Mouse (Mus musculus) MEL (cell line): Measurements from ENCODE around the gene Bcap31. TPM values are rescaled to one million over a fixed set of nuclear protein-coding genes. Genes with fewer than 3 reads are reported as not detected.

Source experiments
- DNase-seq: peaks from one replicate; pipeline ENCODE4 v3.0.0; 2011; ENCODE audit warnings: low read depth, low spot score
- H3K27ac ChIP-seq: 2 replicates; pipeline ENCODE4 v1.5.1; 2012; ENCODE audit warnings: low read depth, mild to moderate bottlenecking, control low read depth, low read length, moderate library complexity; ENCODE audit not compliant: control insufficient read depth
- H3K27me3 ChIP-seq, 2 experiments: fragments of 150-350 bp in 1 of 2; sonication (generic) in 1 of 2; 2 replicates each; pipeline ENCODE4 v1.6.1; 2012; ENCODE audit warnings: low read length in 2 of 2, mild to moderate bottlenecking in 2 of 2, improper control_type of control experiment in 1 of 2, moderate library complexity in 1 of 2; ENCODE audit not compliant: insufficient read depth in 2 of 2, control insufficient read depth in 1 of 2
- H3K36me3 ChIP-seq, 2 experiments: 2 replicates each; pipeline ENCODE4 v1.6.1; 2012 to 2014; ENCODE audit warnings: low read length in 2 of 2, improper control_type of control experiment in 1 of 2, inconsistent platforms in 1 of 2, mild to moderate bottlenecking in 1 of 2; ENCODE audit not compliant: insufficient read depth in 2 of 2, control insufficient read depth in 1 of 2
- H3K4me1 ChIP-seq, 2 experiments: fragments of 150-350 bp in 1 of 2; sonication (generic) in 1 of 2; 2 replicates each; pipeline ENCODE4 v1.6.1; 2012; ENCODE audit warnings: low read length in 2 of 2, improper control_type of control experiment in 1 of 2, mild to moderate bottlenecking in 1 of 2; ENCODE audit not compliant: insufficient read depth in 2 of 2, control insufficient read depth in 1 of 2
- H3K4me3 ChIP-seq, 2 experiments: fragments of 150-350 bp in 1 of 2; sonication (generic) in 1 of 2; 2 replicates each; pipeline ENCODE4 v1.5.1; 2012; ENCODE audit warnings: low read depth in 2 of 2, low read length in 2 of 2, mild to moderate bottlenecking in 2 of 2, moderate library complexity in 2 of 2, control low read depth in 1 of 2, improper control_type of control experiment in 1 of 2; ENCODE audit not compliant: control insufficient read depth in 1 of 2, insufficient read depth in 1 of 2
- H3K79me2 ChIP-seq: 2 replicates; pipeline ENCODE4 v1.6.1; 2012; ENCODE audit warnings: mild to moderate bottlenecking, low read length, moderate library complexity; ENCODE audit not compliant: control insufficient read depth, poor library complexity, insufficient read depth
- H3K9ac ChIP-seq: 2 replicates; pipeline ENCODE4 v1.6.1; 2012; ENCODE audit warnings: low read depth, mild to moderate bottlenecking, control low read depth, low read length, moderate library complexity; ENCODE audit not compliant: control insufficient read depth, poor library complexity, severe bottlenecking
- H3K9me3 ChIP-seq: fragments of 150-350 bp; sonication (generic); replicated peaks from 2 replicates; pipeline ENCODE4 v1.6.1; 2012; ENCODE audit warnings: mild to moderate bottlenecking, low read length, improper control_type of control experiment, moderate library complexity; ENCODE audit not compliant: insufficient read depth
- CHD1 ChIP-seq: IDR thresholded peaks from 2 replicates; pipeline ENCODE4 v1.6.1; 2012; ENCODE audit warnings: low read depth, mild to moderate bottlenecking, inconsistent platforms, low read length, improper control_type of control experiment
- CHD2 ChIP-seq: IDR thresholded peaks from 2 replicates; pipeline ENCODE4 v1.6.1; 2011; ENCODE audit warnings: low read length, improper control_type of control experiment
- CTCF ChIP-seq, 3 experiments: IDR thresholded peaks in 2 of 3; conservative IDR thresholded peaks in 1 of 3; 2 replicates each; pipeline ENCODE4 v1.5.1; 2011 to 2012; ENCODE audit warnings: low read length in 3 of 3, low read depth in 2 of 3, mild to moderate bottlenecking in 2 of 3, improper control_type of control experiment in 1 of 3, inconsistent platforms in 1 of 3, mixed read lengths in 1 of 3, moderate library complexity in 1 of 3; ENCODE audit not compliant: control insufficient read depth in 1 of 3, insufficient read depth in 1 of 3, poor library complexity in 1 of 3, severe bottlenecking in 1 of 3
- ELF1 ChIP-seq: IDR thresholded peaks from 2 replicates; pipeline ENCODE4 v1.6.1; 2014; ENCODE audit warnings: low read depth, mild to moderate bottlenecking, inconsistent platforms, low read length, improper control_type of control experiment, moderate library complexity
- ETS1 ChIP-seq: IDR thresholded peaks from 2 replicates; pipeline ENCODE4 v1.6.1; 2012; ENCODE audit warnings: low read depth, mild to moderate bottlenecking, inconsistent platforms, low read length, improper control_type of control experiment, moderate library complexity
- GABPA ChIP-seq: IDR thresholded peaks from 2 replicates; pipeline ENCODE4 v1.6.1; 2012; ENCODE audit warnings: low read depth, mild to moderate bottlenecking, inconsistent platforms, low read length, improper control_type of control experiment, moderate library complexity
- HCFC1 ChIP-seq: IDR thresholded peaks from 2 replicates; pipeline ENCODE4 v1.6.1; 2012; ENCODE audit warnings: low read depth, mild to moderate bottlenecking, inconsistent platforms, low read length, improper control_type of control experiment, moderate library complexity
- JUND ChIP-seq: IDR thresholded peaks from 2 replicates; pipeline ENCODE4 v1.6.1; 2011; ENCODE audit warnings: low read depth, mild to moderate bottlenecking, improper control_type of control experiment, low read length
- MAZ ChIP-seq: IDR thresholded peaks from 2 replicates; pipeline ENCODE4 v1.6.1; 2012; ENCODE audit warnings: low read depth, mild to moderate bottlenecking, inconsistent platforms, low read length, improper control_type of control experiment
- MYB ChIP-seq: IDR thresholded peaks from 2 replicates; pipeline ENCODE4 v1.6.1; 2011; ENCODE audit warnings: mild to moderate bottlenecking, low read depth, low read length, improper control_type of control experiment
- MYC ChIP-seq: IDR thresholded peaks from 2 replicates; pipeline ENCODE4 v1.6.1; 2011; ENCODE audit warnings: low read depth, mild to moderate bottlenecking, low read length, improper control_type of control experiment, moderate library complexity
- NELFE ChIP-seq: IDR thresholded peaks from 2 replicates; pipeline ENCODE4 v1.6.1; 2011; ENCODE audit warnings: low read depth, low read length, improper control_type of control experiment
- NRF1 ChIP-seq: IDR thresholded peaks from 2 replicates; pipeline ENCODE4 v1.6.1; 2014; ENCODE audit warnings: low read depth, mild to moderate bottlenecking, inconsistent platforms, low read length, improper control_type of control experiment, moderate library complexity; ENCODE audit not compliant: poor library complexity, insufficient read depth, severe bottlenecking
- POLR2A ChIP-seq, 2 experiments: IDR thresholded peaks; 2 replicates each; pipeline ENCODE4 v1.6.1; 2011 to 2012; ENCODE audit warnings: low read length in 2 of 2, mild to moderate bottlenecking in 2 of 2, control low read depth in 1 of 2, improper control_type of control experiment in 1 of 2, low read depth in 1 of 2, moderate library complexity in 1 of 2; ENCODE audit not compliant: control insufficient read depth in 1 of 2, insufficient read depth in 1 of 2, poor library complexity in 1 of 2
- POLR2AphosphoS2 ChIP-seq: IDR thresholded peaks from 2 replicates; pipeline ENCODE4 v1.6.1; 2011; ENCODE audit warnings: low read length, improper control_type of control experiment
- RAD21 ChIP-seq: IDR thresholded peaks from 2 replicates; pipeline ENCODE4 v1.6.1; 2011; ENCODE audit warnings: mild to moderate bottlenecking, low read depth, low read length, improper control_type of control experiment
- RCOR1 ChIP-seq: IDR thresholded peaks from 2 replicates; pipeline ENCODE4 v1.6.1; 2012; ENCODE audit warnings: low read depth, mild to moderate bottlenecking, inconsistent platforms, low read length, improper control_type of control experiment
- SMC3 ChIP-seq: IDR thresholded peaks from 2 replicates; pipeline ENCODE4 v1.6.1; 2011; ENCODE audit warnings: low read depth, low read length, improper control_type of control experiment
- TAL1 ChIP-seq: IDR thresholded peaks from 2 replicates; pipeline ENCODE4 v1.6.1; 2012; ENCODE audit warnings: mild to moderate bottlenecking, inconsistent platforms, low read length, moderate library complexity, mixed read lengths
- ZC3H11A ChIP-seq: IDR thresholded peaks from 2 replicates; pipeline ENCODE4 v1.6.1; 2012; ENCODE audit warnings: low read depth, mild to moderate bottlenecking, inconsistent platforms, low read length, improper control_type of control experiment
- ZKSCAN1 ChIP-seq: IDR thresholded peaks from 2 replicates; pipeline ENCODE4 v1.6.1; 2012; ENCODE audit warnings: low read depth, mild to moderate bottlenecking, inconsistent platforms, low read length, improper control_type of control experiment, moderate library complexity
- ZMIZ1 ChIP-seq: IDR thresholded peaks from 2 replicates; pipeline ENCODE4 v1.6.1; 2012; ENCODE audit warnings: low read depth, mild to moderate bottlenecking, inconsistent platforms, low read length, improper control_type of control experiment, moderate library complexity
- polyA plus RNA-seq, 2 experiments: library from polyadenylated mRNA; stranded (reverse) in 1 of 2; unstranded in 1 of 2; fragments of >175 nt in 1 of 2; fragments of >200 nt in 1 of 2; gene quantifications; 2 replicates each; pipeline versions ENCODE4 v1.2.1 to v1.2.4; 2012; ENCODE audit warnings: low replicate concordance in 2 of 2, low read depth in 1 of 2; ENCODE audit not compliant: insufficient read length in 2 of 2, insufficient read depth in 1 of 2, missing spikeins in 1 of 2
- total RNA-seq: library from RNA; depleted of rRNA; stranded (reverse); fragments of 300-350 nt; gene quantifications from 2 replicates; pipeline ENCODE4 v1.2.3, GENCODE M21; 2012

Bcap31 gene
- total and polyA plus RNA-seq, 3 experiments = 164 to 214 TPM; not detected in 1

GRCm38 (mm10) chrX:73658391-73658790 lies 57.6 kb downstream of the Bcap31 start:
- Histone ChIP-seq H3K4me1 (peaks cover 0 to 11% of the 10 kb centered on the region in 2 experiments; a peak in 1 of 4 replicates), H3K4me3 (no peak overlapping the region), H3K36me3 (no peaks in the 10 kb centered on the region), H3K27ac (no peak overlapping the region), H3K79me2 (no peaks in the 10 kb centered on the region), H3K9ac (no peak overlapping the region), H3K9me3 (no peaks in the 10 kb centered on the region), H3K27me3 (no peaks in the 10 kb centered on the region)
- no peak for DNase-seq
- no peak for TF ChIP-seq RCOR1
- TF ChIP-seq MYC = no peak
- no peak for TF ChIP-seq HCFC1
- no peak for TF ChIP-seq MYB
- TF ChIP-seq POLR2A (IDR thresholded peaks at IDR 0.05; ENCODE audit: control insufficient read depth in 1 of 2, insufficient read depth in 1 of 2, low read depth in 1 of 2, low read length in 2 of 2, poor library complexity in 1 of 2) = no peak
- no peak for TF ChIP-seq ZMIZ1
- no peak for TF ChIP-seq ZKSCAN1
- no peak for TF ChIP-seq JUND
- TF ChIP-seq CHD1 = no peak
- no peak for TF ChIP-seq ZC3H11A
- TF ChIP-seq MAZ = no peak
- TF ChIP-seq NRF1 = no peak
- no peak for TF ChIP-seq RAD21
- no peak for TF ChIP-seq POLR2AphosphoS2
- no peak for TF ChIP-seq CHD2
- no peak for TF ChIP-seq TAL1
- TF ChIP-seq GABPA = no peak
- TF ChIP-seq ETS1 = no peak
- no peak for TF ChIP-seq ELF1

GRCm38 (mm10) chrX:73655529-73655928 lies 60.4 kb downstream of the Bcap31 start:
- no peak overlapping the region for H3K4me3 ChIP-seq
- H3K27me3 ChIP-seq = no peaks in the 10 kb centered on the region
- no peaks in the 10 kb centered on the region for H3K9me3 ChIP-seq

More at GRCm38 (mm10) chrX:73655529-73655928, 60.4 kb downstream of the Bcap31 start:
- TF ChIP-seq NELFE (no peak), RAD21 (peak; percentile 12), ELF1 (peak; percentile 17; the same call in 1 of the 2 replicates), CTCF (IDR thresholded peaks at IDR 0.05 in 2 of 3, conservative IDR thresholded peaks at IDR 0.05 in 1 of 3; ENCODE audit: control insufficient read depth in 1 of 3, insufficient read depth in 1 of 3, low read depth in 2 of 3, low read length in 3 of 3, poor library complexity in 1 of 3, severe bottlenecking in 1 of 3) (peak; percentile 56 to 61 (median 61)), SMC3 (peak; percentile 48)
- Histone ChIP-seq H3K4me1 (peaks cover 0 to 11% of the 10 kb centered on the region in 2 experiments; a peak in 1 of 4 replicates), H3K36me3 (no peaks in the 10 kb centered on the region), H3K27ac (no peak overlapping the region), H3K79me2 (no peaks in the 10 kb centered on the region), H3K9ac (peak overlapping the region; percentile 31; the same call in 1 of the 2 replicates)
- DNase-seq = peak; percentile 68
